Mouse (Mus musculus): ENCODE measurements around the gene Cdh3.
"Not testable (repeated sequence)": the region's sequence is repeated elsewhere in the genome, so short reads cannot be mapped to it uniquely, and the experiment has no call there.

Gene Cdh3

GRCm38 (mm10) chr8:106571551-106572172, 61.0 kb downstream of the Cdh3 start:
- DNase-seq (ENCODE audit: low read depth, low spot score), result no peak

- DNase-seq (ENCODE audit: low read depth, low spot score), result not testable (repeated sequence)
Observed at GRCm38 (mm10) chr8:106572175-106572574, 61.5 kb downstream of the Cdh3 start.

- not testable (repeated sequence) for DNase-seq (ENCODE audit: low read depth, low spot score)
Observed at GRCm38 (mm10) chr8:106573168-106573567, 62.5 kb downstream of the Cdh3 start, which contains the start of gene Gm10073. Gm10073 (minus strand) TSS chr8:106573461.

- no peak for DNase-seq (ENCODE audit: low read depth, low spot score)
Observed at GRCm38 (mm10) chr8:106574283-106574682, 63.6 kb downstream of the Cdh3 start.

- DNase-seq (ENCODE audit: low read depth, low spot score), result no peak
Observed at GRCm38 (mm10) chr8:106576849-106577555, 66.3 kb downstream of the Cdh3 start.

- DNase-seq (ENCODE audit: low read depth, low spot score), result no peak
Observed at GRCm38 (mm10) chr8:106579510-106579909, 68.8 kb downstream of the Cdh3 start.

GRCm38 (mm10) chr8:106581344-106582088, 70.8 kb downstream of the Cdh3 start:
- no peak for DNase-seq (ENCODE audit: low read depth, low spot score)

GRCm38 (mm10) chr8:106584942-106585670, 74.4 kb downstream of the Cdh3 start:
- DNase-seq (ENCODE audit: low read depth, low spot score), result no peak

GRCm38 (mm10) chr8:106585671-106586037, 75.0 kb downstream of the Cdh3 start:
- no peak for DNase-seq (ENCODE audit: low read depth, low spot score)

GRCm38 (mm10) chr8:106586896-106587295, 76.2 kb downstream of the Cdh3 start:
- no peak for DNase-seq (ENCODE audit: low read depth, low spot score)

GRCm38 (mm10) chr8:106588443-106589431, 78.0 kb downstream of the Cdh3 start:
- no peak for DNase-seq (ENCODE audit: low read depth, low spot score)

GRCm38 (mm10) chr8:106592458-106592857, 81.8 kb downstream of the Cdh3 start:
- DNase-seq (ENCODE audit: low read depth, low spot score), result no peak

- DNase-seq (ENCODE audit: low read depth, low spot score), result not testable (repeated sequence)
Observed at GRCm38 (mm10) chr8:106595623-106596022, 84.9 kb downstream of the Cdh3 start.

GRCm38 (mm10) chr8:106597067-106597466, 86.4 kb downstream of the Cdh3 start:
- no peak for DNase-seq (ENCODE audit: low read depth, low spot score)

- no peak for DNase-seq (ENCODE audit: low read depth, low spot score)
Observed at GRCm38 (mm10) chr8:106599265-106599979, 88.7 kb downstream of the Cdh3 start.

GRCm38 (mm10) chr8:106603131-106603819, 92.6 kb downstream of the Cdh3 start, which contains the start of gene Cdh1:
Cdh1 (plus strand) TSS chr8:106603351.
- no peak for DNase-seq (ENCODE audit: low read depth, low spot score)

- no peak for DNase-seq (ENCODE audit: low read depth, low spot score)
Observed at GRCm38 (mm10) chr8:106603933-106604332, 93.2 kb downstream of the Cdh3 start.

GRCm38 (mm10) chr8:106605657-106606056, 95.0 kb downstream of the Cdh3 start:
- DNase-seq (ENCODE audit: low read depth, low spot score), result no peak

- DNase-seq (ENCODE audit: low read depth, low spot score), result no peak
Observed at GRCm38 (mm10) chr8:106606121-106606520, 95.4 kb downstream of the Cdh3 start.

Measured in retina, adult 2 months (tissue).